Mouse (Mus musculus): ENCODE measurements at regions not wholly inside any gene's neighbourhood (a gene's known extent, or its start where the extent isn't known, plus 50 kb on each side); places are given as distances from the start of the nearest gene placed in this dataset.

DNA sequence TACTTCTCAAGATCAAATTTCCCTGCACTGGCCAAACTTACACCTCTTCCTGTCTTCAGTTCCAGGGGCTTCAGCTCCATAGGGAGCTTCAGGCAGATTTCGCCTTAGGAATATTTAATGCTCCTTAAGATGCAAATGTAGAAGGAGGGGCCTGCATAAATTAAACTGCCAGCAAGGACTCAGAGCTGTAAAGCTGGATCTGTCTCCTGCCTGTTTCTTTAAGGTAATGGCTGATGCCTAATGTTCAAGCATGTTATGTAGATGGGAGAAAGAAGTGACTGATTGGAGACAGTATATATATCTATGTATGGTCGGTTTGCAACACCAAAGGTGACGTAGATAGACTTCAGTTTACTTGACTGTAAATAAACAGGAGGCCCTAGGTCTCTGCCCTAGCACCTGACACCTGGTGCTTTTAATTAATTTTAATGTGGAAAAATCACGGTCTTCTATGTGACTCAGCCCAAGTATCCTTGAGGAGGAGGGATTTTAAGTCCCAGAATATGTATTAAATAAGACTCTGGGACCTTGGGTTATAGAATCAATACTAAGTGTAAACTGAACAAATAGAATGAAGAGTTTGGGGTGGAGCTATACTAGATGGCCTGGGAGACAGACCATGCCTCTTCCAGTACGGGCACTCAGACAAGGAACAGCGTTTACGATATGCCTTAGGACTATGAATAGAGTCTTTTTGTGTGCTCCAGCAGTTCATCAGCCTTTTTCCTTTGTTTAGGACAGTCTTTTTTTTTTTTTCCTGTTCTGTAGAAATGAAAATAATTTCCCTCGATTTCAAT, 651.7 kb upstream of the Lmcd1 start:
- DNase-seq: no peak

- DNase-seq: no peak
These were observed 650.9 kb upstream of the Lmcd1 start for GRCm38 (mm10) chr6:111622481-111623139.

DNA sequence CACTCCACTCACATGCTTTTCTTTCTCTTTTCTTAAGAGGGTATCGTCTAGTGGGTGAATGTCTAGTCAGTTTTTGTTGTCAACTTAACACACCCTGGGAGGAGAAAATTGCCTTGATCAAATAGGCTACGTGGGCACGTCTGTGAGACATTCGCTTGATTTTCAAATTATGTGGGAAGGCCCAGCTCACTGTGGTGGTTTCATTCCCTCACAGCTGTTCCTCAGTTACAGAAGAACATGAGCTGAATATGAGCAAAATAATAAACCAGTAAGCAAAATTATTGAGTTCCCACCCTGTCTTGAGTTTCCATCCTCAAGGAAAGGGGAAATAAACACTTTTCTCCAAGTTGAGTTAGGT, 650.4 kb upstream of the Lmcd1 start:
- no peak for DNase-seq

- no peak for DNase-seq
These were observed 648.1 kb upstream of the Lmcd1 start for GRCm38 (mm10) chr6:111625501-111625900.

DNA sequence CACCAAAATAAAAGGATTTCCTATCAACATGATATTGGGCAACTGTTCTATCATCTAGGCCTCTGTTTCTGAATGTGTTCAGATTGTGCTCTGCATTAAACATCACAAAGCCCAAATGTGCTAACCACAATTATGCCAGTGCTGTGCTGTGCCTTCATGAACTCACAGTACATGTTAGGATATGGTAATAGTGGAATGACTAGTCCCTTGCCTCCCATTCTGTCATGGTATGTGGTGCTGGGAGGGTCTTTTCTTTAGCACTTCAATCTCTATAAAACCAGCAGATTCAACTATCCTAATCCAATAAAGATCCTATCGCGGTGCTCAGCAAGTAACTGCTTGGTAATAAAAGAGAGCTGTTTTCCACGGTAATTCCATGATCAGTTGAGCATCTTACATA, 620.8 kb upstream of the Lmcd1 start:
- DNase-seq: no peak

GRCm38 (mm10) chr6:111659957-111660356, 613.6 kb upstream of the Lmcd1 start:
- DNase-seq: no peak

DNA sequence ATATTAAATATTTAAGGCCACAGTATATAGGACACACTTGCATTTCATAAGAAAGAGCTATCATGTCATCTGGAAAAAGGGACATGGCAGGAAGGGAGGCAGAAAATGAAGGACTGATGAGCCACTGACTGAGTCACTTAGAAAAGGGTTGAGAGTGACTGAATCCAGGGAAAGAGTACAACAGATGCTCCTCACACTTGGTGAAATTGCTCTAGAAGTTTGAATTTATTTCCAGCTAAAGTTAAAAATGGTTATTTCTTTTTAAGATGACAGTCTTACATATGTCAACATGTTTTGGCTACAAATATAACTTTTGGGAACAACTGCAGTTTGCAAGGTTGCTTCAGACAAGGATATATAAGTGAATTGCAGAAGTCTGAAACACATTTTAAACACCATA, 609.0 kb upstream of the Lmcd1 start:
- DNase-seq: no peak

GRCm38 (mm10) chr6:111684911-111685310, 588.6 kb upstream of the Lmcd1 start:
- DNase-seq: no peak

DNA sequence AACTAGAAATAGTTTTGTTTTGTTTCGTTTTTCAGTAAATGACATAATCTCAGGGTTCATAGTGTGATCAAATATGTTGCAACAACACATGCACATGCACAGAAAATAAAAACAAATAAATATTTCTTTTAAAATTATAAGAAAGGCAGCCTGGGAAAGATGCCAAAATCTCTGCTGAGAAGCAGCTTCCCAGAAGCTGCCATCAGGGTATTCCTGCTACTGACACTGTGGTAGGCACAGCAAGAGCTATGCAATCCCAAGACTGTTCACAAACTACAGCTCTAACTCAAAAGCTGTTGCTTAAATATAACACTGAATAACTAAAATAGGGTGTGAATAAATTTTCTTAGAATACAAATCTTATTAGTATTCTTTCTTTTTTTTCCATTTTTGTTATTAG, 570.7 kb upstream of the Lmcd1 start:
- DNase-seq: no peak

DNA sequence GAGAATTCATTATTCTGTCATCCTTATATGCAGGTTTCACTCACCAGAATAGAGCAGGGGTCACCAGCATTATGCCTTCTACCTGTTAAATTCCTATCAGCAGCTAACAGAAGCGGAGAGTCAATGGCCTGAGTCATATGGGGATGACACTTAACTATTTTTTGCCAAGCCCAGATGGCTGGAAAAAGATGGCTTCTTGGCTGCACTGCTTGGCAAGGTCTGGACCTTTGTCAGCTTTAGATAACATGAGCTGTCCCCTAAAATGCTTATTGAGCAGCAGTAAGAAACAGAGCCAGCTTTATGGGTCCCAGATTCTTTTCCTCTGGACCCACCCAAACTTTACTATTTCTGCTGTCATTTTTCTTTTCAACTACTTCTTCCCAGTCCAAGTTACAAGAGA, 565.3 kb upstream of the Lmcd1 start:
- DNase-seq: no peak

GRCm38 (mm10) chr6:111725969-111726368, 547.6 kb upstream of the Lmcd1 start:
- DNase-seq: no peak

GRCm38 (mm10) chr6:111730381-111730780, 543.2 kb upstream of the Lmcd1 start:
- no peak for DNase-seq

GRCm38 (mm10) chr6:111733926-111734325, 539.6 kb upstream of the Lmcd1 start:
- no peak for DNase-seq

GRCm38 (mm10) chr6:111738983-111739382, 534.6 kb upstream of the Lmcd1 start:
- DNase-seq: no peak

DNA sequence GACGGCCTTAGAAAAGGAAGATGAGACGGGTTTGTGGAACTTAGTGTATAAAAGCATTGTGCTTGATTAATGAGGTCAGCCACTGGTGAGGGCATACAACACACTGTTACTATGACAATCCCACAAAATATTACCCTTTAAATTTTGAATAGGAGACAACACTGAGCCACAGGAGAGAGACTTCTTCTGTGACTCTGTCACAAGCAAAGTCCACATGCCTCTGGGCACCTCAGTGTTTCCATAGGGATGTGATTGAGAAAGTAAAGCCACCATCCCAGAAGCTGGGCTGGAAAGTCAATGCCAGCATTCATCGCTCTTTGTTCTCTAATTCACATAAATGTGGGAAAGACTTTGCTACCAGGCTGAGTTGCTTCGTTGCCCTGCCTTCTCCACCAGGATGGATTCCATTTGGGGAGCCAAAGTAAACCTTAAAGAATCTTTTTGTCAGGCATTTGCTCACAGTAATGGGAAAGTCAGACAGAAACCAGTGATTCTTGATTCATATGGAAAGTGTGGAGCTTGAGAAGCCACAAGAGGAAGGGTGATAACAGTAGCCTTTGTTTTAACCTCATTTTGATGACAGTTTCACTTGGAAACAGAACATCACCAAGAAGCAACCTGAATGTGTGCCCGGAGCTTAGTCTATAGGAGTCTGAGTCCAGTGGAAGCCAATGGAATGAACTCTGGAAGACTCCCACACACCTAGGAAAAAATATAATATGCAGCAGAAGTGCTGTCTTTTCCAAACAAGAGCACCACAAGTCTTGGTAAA, 491.7 kb upstream of the Lmcd1 start:
- DNase-seq: no peak

- DNase-seq: no peak
These were observed 464.9 kb upstream of the Lmcd1 start for GRCm38 (mm10) chr6:111808611-111809010.

GRCm38 (mm10) chr6:111813982-111814603, 459.5 kb upstream of the Lmcd1 start:
- no peak for DNase-seq

DNA sequence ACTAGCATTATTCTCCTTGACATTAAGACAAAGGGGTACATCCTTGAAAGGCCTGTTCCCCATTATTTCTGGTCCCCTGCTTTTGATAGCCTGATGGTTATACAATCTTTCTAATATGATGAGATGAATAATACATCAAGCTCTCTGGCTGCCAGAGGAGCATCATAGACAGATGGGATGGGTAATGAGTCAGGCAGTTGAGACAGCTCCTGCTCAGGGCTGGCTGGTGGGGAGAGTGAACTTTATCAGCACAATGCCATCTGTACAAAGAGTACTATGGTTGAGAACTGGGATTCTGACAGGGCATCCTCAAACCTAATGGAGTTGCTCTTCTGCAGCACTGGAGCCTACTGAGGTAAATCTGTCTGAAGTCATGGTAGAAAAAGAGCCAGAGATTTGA, 458.4 kb upstream of the Lmcd1 start:
- DNase-seq: no peak

- no peak for DNase-seq
These were observed 453.3 kb upstream of the Lmcd1 start for GRCm38 (mm10) chr6:111820265-111820664.

GRCm38 (mm10) chr6:111844321-111844835, 429.2 kb upstream of the Lmcd1 start:
- DNase-seq: peak; percentile 5

DNA sequence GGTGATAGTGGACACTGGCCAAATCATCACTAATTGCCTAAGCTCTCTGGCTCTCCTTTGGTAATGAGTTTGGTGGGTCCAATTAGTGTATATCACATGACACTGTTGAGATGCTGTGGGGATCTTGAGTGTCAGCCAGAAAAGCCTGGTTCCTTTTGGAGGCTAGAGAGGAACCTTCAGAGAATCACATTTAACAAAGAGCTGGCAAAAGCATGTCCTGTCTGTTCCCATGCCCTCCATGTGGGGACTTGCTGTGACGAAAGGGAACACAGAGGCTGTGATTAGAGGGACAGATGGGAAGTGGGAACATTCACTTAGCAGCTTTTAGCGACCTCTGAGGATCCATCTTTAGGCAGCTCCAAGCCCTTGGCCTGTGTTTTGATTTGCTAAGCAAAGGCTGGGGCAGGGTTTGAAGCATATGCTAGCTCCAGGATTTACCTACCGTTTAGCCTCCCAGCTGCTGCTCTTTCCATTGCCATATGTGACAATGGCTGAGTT, 407.4 kb upstream of the Lmcd1 start:
- no peak for DNase-seq

DNA sequence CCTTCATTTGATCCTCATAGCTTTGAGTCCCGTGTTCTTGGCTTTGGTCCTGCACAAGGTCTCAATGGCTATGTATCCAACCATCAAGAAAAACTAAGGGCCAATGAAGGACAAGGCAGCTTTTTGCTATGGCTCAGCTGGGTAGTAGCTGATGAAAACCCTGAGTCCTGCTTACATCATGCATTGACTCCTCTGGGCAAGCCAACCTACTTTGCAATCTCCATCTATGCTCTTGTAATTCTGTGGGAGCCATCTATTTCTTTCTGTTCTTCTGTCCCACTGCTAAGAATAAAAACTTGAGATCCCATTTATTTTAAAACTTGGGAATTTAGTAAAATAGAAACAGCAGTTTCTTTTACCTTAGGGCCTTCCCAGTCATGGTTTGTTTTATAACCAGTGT, 391.0 kb upstream of the Lmcd1 start:
- DNase-seq: no peak

DNA sequence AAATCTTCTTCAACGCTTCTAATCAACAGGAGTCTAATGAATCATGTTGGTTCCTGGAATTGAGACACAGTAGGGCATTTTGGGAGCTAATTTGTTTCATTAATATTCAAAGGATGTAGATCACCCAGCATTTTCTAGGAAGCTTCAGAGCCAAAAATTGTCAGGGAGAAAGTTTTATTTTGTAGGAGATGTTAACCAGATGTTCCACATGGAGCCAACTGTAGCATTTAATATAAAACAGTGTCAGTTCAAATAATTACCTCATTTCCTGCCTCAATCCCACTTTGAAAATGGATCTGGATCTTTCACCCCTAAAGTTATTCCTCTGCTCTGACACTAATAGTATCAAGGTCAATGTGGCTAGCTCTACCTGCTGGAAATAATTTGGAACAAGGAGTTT, 389.6 kb upstream of the Lmcd1 start:
- DNase-seq: no peak

Measured in kidney, postnatal 10 days (tissue).